Mouse (Mus musculus): Measurements from ENCODE around the gene Zcchc7. TPM values are rescaled to one million over a fixed set of nuclear protein-coding genes. Genes with fewer than 3 reads are reported as not detected.
A peak's percentile ranks its signal among the peaks of the same experiment; 100 is the strongest.

Gene Zcchc7
- 41.2 and 41.8 TPM in 2 replicates for polyA plus RNA-seq (2011; ENCODE audit: insufficient read depth, insufficient read length, low read depth, missing spikeins)

- no peak for TF ChIP-seq CTCF (IDR thresholded peaks at IDR 0.05; ENCODE audit: low read depth, low read length)
- no peak for TF ChIP-seq POLR2A (IDR thresholded peaks at IDR 0.05; ENCODE audit: insufficient read depth, low read length)
- TF ChIP-seq EP300 (IDR thresholded peaks at IDR 0.05; ENCODE audit: insufficient read depth, low read depth, low read length) = no peak
- Histone ChIP-seq H3K9ac (ENCODE audit: low read depth, poor library complexity, severe bottlenecking) (peak within 1 kb of the TSS; percentile 72), H3K27ac (ENCODE audit: insufficient read depth, low read length) (no peak within 1 kb of the TSS), H3K4me1 (ENCODE audit: control insufficient read depth, insufficient read depth, low read length) (no peaks in the 10 kb centered on the region), H3K4me3 (ENCODE audit: low read depth, low read length) (peak within 1 kb of the TSS; percentile 95), H3K27me3 (ENCODE audit: control insufficient read depth, insufficient read depth, low read length, poor library complexity, severe bottlenecking) (no peaks in the 10 kb centered on the region), H3K9me3 (replicated peaks; ENCODE audit: control insufficient read depth, insufficient read depth, low read length, poor library complexity, severe bottlenecking) (no peaks in the 10 kb centered on the region), H3K36me3 (ENCODE audit: control insufficient read depth, insufficient read depth, low read length, poor library complexity, severe bottlenecking) (no peaks in the 10 kb centered on the region)
Measured at GRCm38 (mm10) chr4:44755553-44756133, at the start of gene Zcchc7. TSS of gene Zcchc7 (plus strand) at chr4:44755877.

- Histone ChIP-seq H3K4me1 (ENCODE audit: control insufficient read depth, insufficient read depth, low read length) (no peaks in the 10 kb centered on the region), H3K9me3 (replicated peaks; ENCODE audit: control insufficient read depth, insufficient read depth, low read length, poor library complexity, severe bottlenecking) (no peaks in the 10 kb centered on the region), H3K9ac (ENCODE audit: low read depth, poor library complexity, severe bottlenecking) (no peak overlapping the region), H3K27ac (ENCODE audit: insufficient read depth, low read length) (no peak overlapping the region), H3K27me3 (ENCODE audit: control insufficient read depth, insufficient read depth, low read length, poor library complexity, severe bottlenecking) (peaks cover 25% of the 10 kb centered on the region), H3K4me3 (ENCODE audit: low read depth, low read length) (no peak overlapping the region), H3K36me3 (ENCODE audit: control insufficient read depth, insufficient read depth, low read length, poor library complexity, severe bottlenecking) (no peaks in the 10 kb centered on the region)
- TF ChIP-seq EP300 (IDR thresholded peaks at IDR 0.05; ENCODE audit: insufficient read depth, low read depth, low read length) = no peak
- TF ChIP-seq POLR2A (IDR thresholded peaks at IDR 0.05; ENCODE audit: insufficient read depth, low read length) = no peak
- no peak for TF ChIP-seq CTCF (IDR thresholded peaks at IDR 0.05; ENCODE audit: low read depth, low read length)
Measured at GRCm38 (mm10) chr4:44705967-44706366, 49.7 kb upstream of the Zcchc7 start.

- no peaks in the 10 kb centered on the region for H3K36me3 ChIP-seq (ENCODE audit: control insufficient read depth, insufficient read depth, low read length, poor library complexity, severe bottlenecking)
- H3K4me1 ChIP-seq (ENCODE audit: control insufficient read depth, insufficient read depth, low read length) = no peaks in the 10 kb centered on the region
- no peak overlapping the region for H3K9ac ChIP-seq (ENCODE audit: low read depth, poor library complexity, severe bottlenecking)
- H3K27ac ChIP-seq (ENCODE audit: insufficient read depth, low read length) = no peak overlapping the region
- TF ChIP-seq POLR2A (IDR thresholded peaks at IDR 0.05; ENCODE audit: insufficient read depth, low read length) (no peak), CTCF (IDR thresholded peaks at IDR 0.05; ENCODE audit: low read depth, low read length) (no peak), EP300 (IDR thresholded peaks at IDR 0.05; ENCODE audit: insufficient read depth, low read depth, low read length) (no peak)
- H3K27me3 ChIP-seq (ENCODE audit: control insufficient read depth, insufficient read depth, low read length, poor library complexity, severe bottlenecking) = peaks cover 31% of the 10 kb centered on the region
- no peaks in the 10 kb centered on the region for H3K9me3 ChIP-seq (replicated peaks; ENCODE audit: control insufficient read depth, insufficient read depth, low read length, poor library complexity, severe bottlenecking)
- H3K4me3 ChIP-seq (ENCODE audit: low read depth, low read length) = no peak overlapping the region
Measured at GRCm38 (mm10) chr4:44706865-44707264, 48.8 kb upstream of the Zcchc7 start.

GRCm38 (mm10) chr4:44708311-44708710 is 47.4 kb upstream of the Zcchc7 start:
- no peak overlapping the region for H3K27ac ChIP-seq (ENCODE audit: insufficient read depth, low read length)
- H3K4me1 ChIP-seq (ENCODE audit: control insufficient read depth, insufficient read depth, low read length) = peaks cover 2% of the 10 kb centered on the region
- no peak overlapping the region for H3K9ac ChIP-seq (ENCODE audit: low read depth, poor library complexity, severe bottlenecking)
- H3K36me3 ChIP-seq (ENCODE audit: control insufficient read depth, insufficient read depth, low read length, poor library complexity, severe bottlenecking) = no peaks in the 10 kb centered on the region
- H3K4me3 ChIP-seq (ENCODE audit: low read depth, low read length) = no peak overlapping the region
- H3K27me3 ChIP-seq (ENCODE audit: control insufficient read depth, insufficient read depth, low read length, poor library complexity, severe bottlenecking) = peaks cover 28% of the 10 kb centered on the region
- TF ChIP-seq EP300 (IDR thresholded peaks at IDR 0.05; ENCODE audit: insufficient read depth, low read depth, low read length) (no peak), CTCF (IDR thresholded peaks at IDR 0.05; ENCODE audit: low read depth, low read length) (no peak), POLR2A (IDR thresholded peaks at IDR 0.05; ENCODE audit: insufficient read depth, low read length) (no peak)
- H3K9me3 ChIP-seq (replicated peaks; ENCODE audit: control insufficient read depth, insufficient read depth, low read length, poor library complexity, severe bottlenecking) = no peaks in the 10 kb centered on the region

- Histone ChIP-seq H3K4me3 (ENCODE audit: low read depth, low read length) (no peak overlapping the region), H3K9ac (ENCODE audit: low read depth, poor library complexity, severe bottlenecking) (no peak overlapping the region), H3K27ac (ENCODE audit: insufficient read depth, low read length) (no peak overlapping the region), H3K9me3 (replicated peaks; ENCODE audit: control insufficient read depth, insufficient read depth, low read length, poor library complexity, severe bottlenecking) (no peaks in the 10 kb centered on the region), H3K4me1 (ENCODE audit: control insufficient read depth, insufficient read depth, low read length) (peaks cover 2% of the 10 kb centered on the region), H3K36me3 (ENCODE audit: control insufficient read depth, insufficient read depth, low read length, poor library complexity, severe bottlenecking) (no peaks in the 10 kb centered on the region), H3K27me3 (ENCODE audit: control insufficient read depth, insufficient read depth, low read length, poor library complexity, severe bottlenecking) (peaks cover 26% of the 10 kb centered on the region)
- TF ChIP-seq POLR2A (IDR thresholded peaks at IDR 0.05; ENCODE audit: insufficient read depth, low read length) (no peak), CTCF (IDR thresholded peaks at IDR 0.05; ENCODE audit: low read depth, low read length) (no peak), EP300 (IDR thresholded peaks at IDR 0.05; ENCODE audit: insufficient read depth, low read depth, low read length) (no peak)
Measured at GRCm38 (mm10) chr4:44709091-44709695, 46.5 kb upstream of the Zcchc7 start.

All from ES-Bruce4 (cell line).